Mouse (Mus musculus): Measurements from ENCODE around the gene Pgm3.

GRCm38 (mm10) chr9:86569314-86569910 lies 2.2 kb downstream of the Pgm3 start:
- TF ChIP-seq GATA1 (IDR thresholded peaks at IDR 0.05; ENCODE audit: borderline replicate concordance, low read length) (no peak), FLI1 (IDR thresholded peaks at IDR 0.05; ENCODE audit: low read length) (no peak)
